Mouse (Mus musculus) forebrain, postnatal 0 days (tissue): ENCODE measurements around the gene Tagln2. TPM values are rescaled to one million over a fixed set of nuclear protein-coding genes. Genes with fewer than 3 reads are reported as not detected.

Source experiments
- ATAC-seq: fragments of 200-750 bp; cut with Nextera tagmentation; 2 replicates; pipeline ENCODE4 v1.8.0; 2017; ENCODE audit warnings: mild to moderate bottlenecking, moderate library complexity
- DNase-seq: peaks from one replicate; pipeline ENCODE4 v3.0.0-alpha.2; 2015
- H3K27ac ChIP-seq: fragments of 300-500 bp; sonication (generic); 2 replicates; pipeline ENCODE4 v1.5.1; 2014; ENCODE audit warnings: low read depth, mild to moderate bottlenecking, antibody characterized with exemption, low read length, moderate library complexity, mixed read lengths
- H3K27me3 ChIP-seq: fragments of 300-500 bp; sonication (generic); 2 replicates; pipeline ENCODE4 v1.6.1; 2014; ENCODE audit warnings: mild to moderate bottlenecking, low read length, mixed read lengths; ENCODE audit not compliant: insufficient read depth
- H3K36me3 ChIP-seq: fragments of 300-500 bp; sonication (generic); 2 replicates; pipeline ENCODE4 v1.6.1; 2014; ENCODE audit warnings: mild to moderate bottlenecking, moderate library complexity; ENCODE audit not compliant: insufficient read depth
- H3K4me1 ChIP-seq: fragments of 300-500 bp; sonication (generic); 2 replicates; pipeline ENCODE4 v1.6.1; 2014; ENCODE audit warnings: antibody characterized with exemption; ENCODE audit not compliant: insufficient read depth
- H3K4me2 ChIP-seq: fragments of 300-500 bp; sonication (generic); 2 replicates; pipeline ENCODE4 v1.6.1; 2014; ENCODE audit warnings: low read depth, mild to moderate bottlenecking, moderate library complexity
- H3K4me3 ChIP-seq: fragments of 300-500 bp; sonication (generic); 2 replicates; pipeline ENCODE4 v1.5.1; 2014; ENCODE audit warnings: low read depth, low read length, mixed read lengths
- H3K9ac ChIP-seq: fragments of 300-500 bp; sonication (generic); 2 replicates; pipeline ENCODE4 v1.6.1; 2014; ENCODE audit warnings: mild to moderate bottlenecking
- H3K9me3 ChIP-seq: fragments of 300-500 bp; sonication (generic); 2 replicates; pipeline ENCODE4 v1.6.1; 2016; ENCODE audit warnings: low read length
- CTCF ChIP-seq: sonication (generic); IDR thresholded peaks from 2 replicates; pipeline ENCODE4 v1.5.1; 2016; ENCODE audit warnings: antibody characterized with exemption, control low read depth, low read depth
- WGBS: fragments of 180-500 bp; shearing (Covaris S2); extraction: QIAGEN DNeasy Blood & Tissue Kit; methylation state at CpG from one replicate; pipeline ENCODE4 v1.1.7; 2014; 5-methylcytosine and 5-hydroxymethylcytosine counted together
- polyA plus RNA-seq: library from polyadenylated mRNA; unstranded; fragments of >200 nt; fragmentation: Nextera tagmentation; extraction: Ambion mirVana; gene quantifications from 2 replicates; pipeline ENCODE4 v1.2.1, GENCODE M21; 2015
- total RNA-seq: library from RNA; depleted of rRNA; stranded (reverse); fragments of >200 nt; gene quantifications from 2 replicates; pipeline ENCODE4 v1.2.3, GENCODE M21; 2014

Gene Tagln2
- total and polyA plus RNA-seq, 2 experiments from 2014 or later = 33.8 to 48.5 TPM

- no peaks in the 10 kb centered on the region for H3K4me1 ChIP-seq
- H3K9me3 ChIP-seq = no peaks in the 10 kb centered on the region
- no peak overlapping the region for H3K9ac ChIP-seq
- H3K4me2 ChIP-seq = no peak overlapping the region
- no peaks in the 10 kb centered on the region for H3K27me3 ChIP-seq
- H3K36me3 ChIP-seq = peaks cover 75% of the 10 kb centered on the region
- no peak for TF ChIP-seq CTCF
- ATAC-seq (no peak), DNase-seq (no peak)
- H3K4me3 ChIP-seq = no peak overlapping the region
- no peak overlapping the region for H3K27ac ChIP-seq
- WGBS = 80% methylated on average over 6 of the region's 6 CpGs
Observed at GRCm38 (mm10) chr1:172493516-172493915, 6.3 kb upstream of the Tagln2 start.

GRCm38 (mm10) chr1:172496030-172496429 lies 3.8 kb upstream of the Tagln2 start:
- Histone ChIP-seq H3K9me3 (no peaks in the 10 kb centered on the region), H3K4me1 (no peaks in the 10 kb centered on the region), H3K4me3 (no peak overlapping the region), H3K4me2 (no peak overlapping the region), H3K27me3 (peaks cover 12% of the 10 kb centered on the region), H3K9ac (no peak overlapping the region), H3K36me3 (peaks cover 73% of the 10 kb centered on the region), H3K27ac (no peak overlapping the region)
- WGBS = 85% methylated on average over 17 of the region's 17 CpGs
- DNase-seq (no peak), ATAC-seq (no peak)
- TF ChIP-seq CTCF = no peak

DNA sequence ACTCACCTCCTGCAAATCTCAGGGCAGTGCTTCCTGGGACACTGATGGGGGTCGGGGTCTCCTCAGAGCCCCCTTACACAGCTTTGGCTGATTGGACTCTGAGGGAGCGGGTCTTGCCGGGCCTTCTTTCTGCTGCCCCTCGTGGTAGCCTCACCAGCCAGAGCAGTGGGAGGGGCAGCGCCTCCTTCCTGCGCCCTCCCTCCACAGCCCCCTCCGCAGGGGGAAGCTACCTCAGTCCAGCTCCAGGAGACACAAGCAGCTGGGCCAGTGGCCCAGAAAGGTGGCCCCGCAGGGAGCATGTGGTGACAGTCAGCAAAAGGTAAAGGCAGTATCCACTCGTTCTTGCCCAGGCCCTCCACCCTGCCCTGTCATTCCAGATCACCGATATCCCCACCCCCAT lies 2.4 kb upstream of the Tagln2 start:
- peaks cover 23% of the 10 kb centered on the region for H3K27me3 ChIP-seq
- no peak overlapping the region for H3K27ac ChIP-seq
- peaks cover 61% of the 10 kb centered on the region for H3K36me3 ChIP-seq
- H3K4me2 ChIP-seq = no peak overlapping the region
- no peak overlapping the region for H3K4me3 ChIP-seq
- no peaks in the 10 kb centered on the region for H3K9me3 ChIP-seq
- no peaks in the 10 kb centered on the region for H3K4me1 ChIP-seq
- H3K9ac ChIP-seq = no peak overlapping the region
- DNase-seq (no peak), ATAC-seq (no peak)
- TF ChIP-seq CTCF = no peak
- 87% methylated on average over 10 of the region's 10 CpGs for WGBS

DNA sequence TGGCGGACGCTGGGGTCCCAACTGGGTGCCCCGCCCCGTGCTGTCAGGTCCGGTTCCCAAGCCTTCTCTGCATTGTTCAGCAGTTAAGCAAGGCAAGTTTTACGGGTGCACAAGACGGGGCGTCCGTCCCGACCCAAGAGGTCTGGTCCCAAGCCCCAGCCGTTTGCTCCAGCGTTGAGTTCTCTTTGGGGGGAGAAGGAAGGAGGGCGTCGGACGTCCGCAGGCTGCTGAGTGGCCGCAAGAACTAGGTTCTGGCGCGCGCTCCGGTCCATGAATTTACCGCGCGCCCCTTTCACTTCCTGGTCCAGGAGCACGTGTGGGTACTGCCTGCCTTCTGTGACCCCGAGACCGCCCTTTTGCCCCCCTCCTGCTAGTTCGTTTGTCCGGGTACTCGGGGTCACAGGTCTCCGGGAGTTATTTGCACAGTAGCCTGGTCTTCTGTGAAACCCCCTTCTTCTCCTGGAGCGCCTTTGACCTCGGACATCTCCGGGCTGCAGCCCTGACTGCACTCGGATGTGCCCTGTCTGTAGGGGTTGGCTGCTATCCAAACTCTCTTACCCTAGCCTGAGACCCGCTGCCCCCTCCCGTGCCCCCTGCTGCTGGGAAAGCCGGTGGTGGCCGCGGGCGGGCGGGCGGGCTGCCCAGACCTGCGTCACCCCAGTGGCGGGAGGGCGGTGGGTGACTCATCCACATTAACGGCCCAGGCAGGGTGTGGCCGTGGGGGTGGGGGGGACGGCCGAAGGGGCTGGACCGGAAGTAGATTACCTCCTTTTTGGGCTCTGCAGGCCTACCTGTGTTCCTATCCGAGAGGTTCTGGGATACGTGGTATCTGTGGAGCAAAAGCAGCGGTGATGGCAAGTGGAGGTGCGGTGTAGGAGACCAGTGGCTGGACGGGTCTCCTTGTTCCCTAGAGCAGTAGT lies 864 bp downstream of the Tagln2 start:
- peaks cover 4% of the 10 kb centered on the region; the same call in 1 of the 2 replicates for H3K4me1 ChIP-seq
- DNase-seq (no peak), ATAC-seq (peak; percentile 16)
- H3K27ac ChIP-seq = peak overlapping the region; percentile 21; the same call in 1 of the 2 replicates
- H3K4me2 ChIP-seq = peak overlapping the region; percentile 48
- H3K27me3 ChIP-seq = peaks cover 23% of the 10 kb centered on the region
- WGBS = 3% methylated on average over 56 of the region's 56 CpGs
- no peaks in the 10 kb centered on the region for H3K9me3 ChIP-seq
- H3K4me3 ChIP-seq = peak overlapping the region; percentile 38
- H3K36me3 ChIP-seq = peaks cover 32% of the 10 kb centered on the region
- TF ChIP-seq CTCF = no peak
- peak overlapping the region; percentile 41 for H3K9ac ChIP-seq

- Histone ChIP-seq H3K36me3 (peaks cover 23% of the 10 kb centered on the region), H3K4me3 (peak overlapping the region; percentile 38), H3K27ac (0 out of 2 replicates have a peak overlapping the region, but pooled peaks have one; percentile 9), H3K9me3 (no peaks in the 10 kb centered on the region), H3K4me2 (peak overlapping the region; percentile 48), H3K9ac (no peak overlapping the region), H3K4me1 (peaks cover 4% of the 10 kb centered on the region; the same call in 1 of the 2 replicates), H3K27me3 (peaks cover 23% of the 10 kb centered on the region)
- 35% methylated on average over 13 of the region's 13 CpGs for WGBS
- no peak for TF ChIP-seq CTCF
- DNase-seq (no peak), ATAC-seq (peak; percentile 26)
Observed at GRCm38 (mm10) chr1:172501371-172502144, 1.7 kb downstream of the Tagln2 start.

DNA sequence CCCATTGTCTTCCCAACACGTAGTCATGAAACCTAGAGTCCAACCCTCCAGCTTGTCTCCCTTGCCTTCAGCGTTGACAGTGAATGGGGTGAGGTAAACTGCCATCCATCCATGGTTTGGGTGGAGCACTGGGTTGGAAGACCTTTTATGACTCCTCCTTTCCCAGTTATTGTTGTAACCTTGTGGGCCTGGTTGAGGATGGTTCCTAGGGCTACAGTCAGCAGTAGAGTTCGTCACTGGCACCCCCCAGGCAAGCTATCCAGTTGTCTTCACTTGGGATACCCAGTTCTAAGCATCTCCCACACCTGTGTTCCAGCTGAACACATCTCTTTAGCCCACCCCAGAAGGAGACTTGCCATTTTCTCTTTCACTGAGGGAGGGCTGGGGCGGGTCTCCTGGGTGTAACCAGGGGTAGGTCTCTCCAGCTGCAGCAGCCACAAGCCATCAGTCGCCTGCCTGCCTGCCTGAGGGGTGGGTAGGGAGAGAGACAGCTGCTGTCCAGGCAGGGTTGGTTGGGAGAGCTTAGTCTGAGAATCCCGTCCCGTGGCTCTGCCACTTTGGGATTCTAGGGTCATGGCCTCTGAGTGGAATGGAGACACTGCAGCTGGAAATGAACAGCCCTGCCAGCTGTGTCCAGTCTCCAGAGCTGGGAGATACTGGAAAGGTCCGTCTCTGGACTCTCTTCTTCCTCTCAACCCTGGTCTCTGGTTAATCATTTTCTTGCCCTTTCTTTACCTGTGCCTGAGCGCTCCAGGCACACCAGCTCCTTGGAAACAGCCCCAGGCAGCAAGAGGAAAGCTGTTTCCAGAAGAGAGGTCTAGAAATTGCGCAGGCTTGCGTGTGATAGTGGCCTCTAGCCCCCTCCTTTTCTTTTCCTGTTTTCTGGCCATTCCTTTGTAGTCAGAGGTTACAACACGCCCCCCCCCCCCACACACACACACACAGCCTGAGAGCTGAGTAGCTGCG lies 2.6 kb downstream of the Tagln2 start:
- Histone ChIP-seq H3K36me3 (peaks cover 15% of the 10 kb centered on the region), H3K4me2 (peak overlapping the region; percentile 3; the same call in 1 of the 2 replicates), H3K4me1 (peaks cover 4% of the 10 kb centered on the region; the same call in 1 of the 2 replicates), H3K27ac (no peak overlapping the region), H3K9ac (no peak overlapping the region), H3K27me3 (peaks cover 23% of the 10 kb centered on the region), H3K4me3 (no peak overlapping the region), H3K9me3 (no peaks in the 10 kb centered on the region)
- DNase-seq (no peak), ATAC-seq (no peak)
- 49% methylated on average over 13 of the region's 13 CpGs for WGBS
- no peak for TF ChIP-seq CTCF
